Mouse (Mus musculus) megakaryocyte, adult 5-6 weeks (primary cell): ENCODE measurements around the gene Vamp4. TPM values are rescaled to one million over a fixed set of nuclear protein-coding genes. Genes with fewer than 3 reads are reported as not detected.

ENCODE experiments used
- ATAC-seq: 2 replicates; pipeline ENCODE4 v1.8.0; 2016; ENCODE audit warnings: mild to moderate bottlenecking, inconsistent platforms; ENCODE audit not compliant: poor library complexity, severe bottlenecking
- total RNA-seq, 2 experiments: library from RNA; stranded (forward) in 1 of 2; stranded (reverse) in 1 of 2; fragments of 153-499, 151-499 nt in 1 of 2; fragments of 221-1000, 200-1000 nt in 1 of 2; gene quantifications; 2 replicates each; pipeline versions ENCODE4 v1.2.3 to v1.2.4; 2015 to 2017

The Vamp4 gene
- total RNA-seq (2015): 78.4 and 90.1 TPM in 2 replicates
- total RNA-seq (2017): 43.3 and 43.5 TPM in 2 replicates

DNA sequence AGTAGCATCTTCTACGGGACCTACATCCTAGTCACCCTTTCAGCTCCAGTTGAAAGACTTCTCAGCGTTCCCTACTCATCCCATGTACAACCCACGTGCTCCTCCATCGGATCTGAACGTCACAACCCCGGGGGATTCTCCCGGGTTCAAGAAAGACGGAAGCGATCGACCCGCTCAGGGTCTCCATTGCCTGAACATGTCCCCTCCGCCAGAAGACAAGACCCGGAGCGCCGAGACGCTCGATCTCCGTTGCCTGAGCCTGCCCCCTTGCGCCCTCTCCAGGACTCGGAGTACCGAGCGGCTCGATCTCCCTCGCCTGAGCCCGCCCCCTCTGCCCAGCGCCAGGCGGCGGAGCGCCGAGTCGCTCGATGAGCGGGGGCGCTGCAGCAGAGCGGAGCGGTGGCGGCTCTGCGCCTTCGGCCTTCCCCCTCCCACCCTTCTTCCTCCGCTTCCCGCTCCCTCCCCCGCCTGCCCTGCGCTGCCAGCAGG lies at the start of gene Vamp4:
TSS of gene Vamp4 (plus strand) at position 256 of the 489 bp plus-strand sequence.
- peak; percentile 75 for ATAC-seq

DNA sequence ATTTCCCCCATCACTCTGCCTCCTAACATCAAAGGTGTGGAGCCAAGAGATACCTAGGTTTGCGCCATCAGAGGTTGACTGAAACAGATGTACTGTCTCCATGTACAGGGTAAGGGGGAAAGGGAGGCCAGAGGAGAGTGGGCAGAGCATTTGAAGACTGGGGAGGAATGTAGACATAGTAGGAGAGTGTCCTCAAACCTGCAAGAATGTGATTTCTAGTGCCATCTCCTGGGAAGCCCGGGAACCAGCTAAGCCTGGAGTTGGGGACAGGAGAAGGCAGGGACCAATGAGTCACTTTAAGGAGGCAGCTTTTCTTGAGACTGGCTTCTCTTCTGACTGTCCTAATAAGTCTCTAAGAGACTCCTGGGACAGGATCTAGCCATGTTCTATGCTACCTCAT lies 40.7 kb upstream of the Vamp4 start:
- no peak for ATAC-seq

DNA sequence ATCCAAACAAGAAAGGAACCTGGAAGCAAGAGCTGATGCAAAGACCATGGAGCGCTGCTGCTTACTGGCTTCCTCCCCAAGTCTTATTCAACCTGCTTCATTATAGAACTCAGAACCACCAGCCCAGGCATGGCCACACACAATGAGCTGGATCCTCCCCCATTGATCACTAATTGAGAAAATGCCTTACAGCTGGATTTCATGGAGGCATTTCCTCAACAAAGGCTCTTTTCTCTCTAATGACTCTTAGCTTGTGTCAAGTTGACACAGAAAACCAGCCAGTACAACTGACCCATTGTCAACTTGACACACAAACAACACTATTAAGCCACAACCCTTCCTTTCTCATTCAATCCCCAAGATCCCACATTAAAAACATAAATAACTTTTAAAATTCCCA lies 39.6 kb upstream of the Vamp4 start:
- ATAC-seq: no peak

DNA sequence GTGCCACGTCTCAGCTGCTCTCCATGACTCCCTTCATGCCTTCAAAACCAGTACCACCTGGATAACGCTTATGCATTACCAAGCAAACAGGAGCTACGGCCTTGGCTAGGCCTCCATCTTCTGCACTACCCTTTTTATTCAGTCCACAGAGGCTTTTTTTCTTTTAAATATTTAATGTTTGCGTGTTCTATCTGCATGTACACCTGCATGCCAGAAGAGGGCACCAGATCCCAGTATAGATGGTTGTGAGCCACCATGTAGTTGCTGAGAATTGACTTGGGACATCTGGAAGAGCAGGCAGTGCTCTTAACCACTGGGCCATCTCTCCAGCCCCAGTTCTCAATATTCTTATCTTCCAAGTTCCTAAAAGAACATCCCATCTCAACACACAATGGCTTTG lies 38.7 kb upstream of the Vamp4 start:
- no peak for ATAC-seq

DNA sequence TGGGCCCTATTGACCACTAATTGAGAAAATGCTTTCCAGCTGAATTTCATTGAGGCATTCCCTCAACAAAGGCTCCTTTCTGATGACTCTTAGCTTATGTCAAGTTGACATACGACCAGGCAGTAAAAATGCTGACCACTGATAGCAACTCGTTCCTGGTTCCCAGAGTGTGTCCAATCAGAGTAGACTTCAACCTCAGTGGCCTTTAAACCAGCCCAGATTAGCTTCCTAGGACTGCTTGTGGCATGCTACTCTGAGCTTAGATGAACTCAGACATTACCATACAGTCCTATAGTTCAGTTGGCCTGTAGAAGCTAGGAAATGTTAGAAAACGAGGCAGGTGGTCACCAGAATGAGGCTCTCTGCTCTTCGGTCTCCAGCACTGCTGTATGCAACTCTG lies 38.0 kb upstream of the Vamp4 start:
- ATAC-seq: no peak

DNA sequence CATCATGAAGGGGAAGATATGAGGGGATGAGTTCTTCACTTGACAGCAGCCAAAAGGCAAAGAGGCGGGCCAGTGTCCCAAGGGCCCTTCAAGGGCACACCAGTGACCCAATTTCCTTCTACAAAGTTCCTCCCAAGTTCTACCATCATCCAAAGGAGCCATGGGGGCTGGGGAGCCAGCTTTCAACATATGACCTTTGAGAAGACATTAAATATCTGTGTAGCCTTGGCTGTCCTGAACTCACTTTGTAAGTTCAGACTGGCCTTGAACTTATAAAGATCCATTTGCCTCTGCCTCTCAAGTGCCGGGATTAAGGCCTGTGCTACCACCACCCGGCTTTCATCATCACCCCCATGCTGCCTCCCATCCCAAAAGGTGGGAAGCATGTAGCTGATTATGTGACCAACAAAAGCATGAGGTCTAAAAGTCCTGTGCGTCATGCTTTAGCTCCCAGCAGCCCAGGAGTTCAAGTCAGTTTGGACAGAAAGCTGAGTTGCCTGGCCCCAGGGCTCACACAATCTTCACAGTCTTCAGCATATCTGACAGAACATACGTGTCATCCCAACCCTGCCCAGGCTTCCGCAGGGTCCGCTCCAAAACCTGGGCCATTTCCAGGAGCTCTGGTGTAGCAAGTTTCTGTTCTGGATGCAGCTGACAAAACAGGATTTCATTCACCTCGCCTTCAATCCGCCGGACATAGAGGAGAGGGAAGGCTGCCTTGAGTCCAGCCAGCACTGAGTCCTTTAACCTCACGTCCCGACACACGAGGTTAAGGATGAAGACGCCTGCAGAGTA lies 36.4 kb upstream of the Vamp4 start:
- no peak for ATAC-seq

DNA sequence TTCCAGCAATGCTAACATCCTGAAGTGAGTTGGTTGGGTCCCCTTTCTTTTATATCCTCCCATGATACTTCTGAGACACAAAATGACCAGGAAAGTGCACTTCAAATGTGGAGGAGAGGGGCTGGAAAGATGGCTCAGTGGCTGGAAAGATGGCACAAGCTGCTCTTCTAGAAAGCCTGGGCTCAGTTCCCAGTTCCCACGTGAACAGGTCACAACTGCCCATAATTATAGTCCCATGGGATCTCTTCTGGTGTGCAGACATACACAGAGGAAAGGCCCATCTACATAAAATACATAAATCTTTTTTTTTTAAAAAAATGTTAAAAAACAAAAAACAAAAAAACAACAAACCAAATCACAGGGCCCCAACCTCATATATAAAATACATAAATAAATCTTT lies 27.1 kb upstream of the Vamp4 start:
- ATAC-seq: no peak

DNA sequence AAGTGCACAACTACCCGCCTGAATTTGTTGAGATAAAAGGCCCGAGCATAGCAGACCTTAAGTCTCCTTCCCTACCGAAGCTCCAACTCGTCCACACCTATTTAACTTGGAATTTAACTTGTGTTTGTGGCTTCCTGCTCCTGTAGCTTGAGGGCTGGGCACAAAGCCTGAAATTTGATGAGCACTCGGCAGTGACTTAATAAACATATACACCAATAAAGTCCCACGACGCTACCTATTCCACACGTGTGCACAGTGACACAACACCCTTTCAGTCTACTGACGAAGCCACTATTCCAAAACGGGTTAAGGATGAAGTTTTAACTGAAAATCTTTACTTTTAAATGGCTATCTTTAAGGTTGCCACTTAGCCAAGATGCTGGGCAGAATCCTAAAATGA lies 22.7 kb upstream of the Vamp4 start:
- no peak for ATAC-seq

DNA sequence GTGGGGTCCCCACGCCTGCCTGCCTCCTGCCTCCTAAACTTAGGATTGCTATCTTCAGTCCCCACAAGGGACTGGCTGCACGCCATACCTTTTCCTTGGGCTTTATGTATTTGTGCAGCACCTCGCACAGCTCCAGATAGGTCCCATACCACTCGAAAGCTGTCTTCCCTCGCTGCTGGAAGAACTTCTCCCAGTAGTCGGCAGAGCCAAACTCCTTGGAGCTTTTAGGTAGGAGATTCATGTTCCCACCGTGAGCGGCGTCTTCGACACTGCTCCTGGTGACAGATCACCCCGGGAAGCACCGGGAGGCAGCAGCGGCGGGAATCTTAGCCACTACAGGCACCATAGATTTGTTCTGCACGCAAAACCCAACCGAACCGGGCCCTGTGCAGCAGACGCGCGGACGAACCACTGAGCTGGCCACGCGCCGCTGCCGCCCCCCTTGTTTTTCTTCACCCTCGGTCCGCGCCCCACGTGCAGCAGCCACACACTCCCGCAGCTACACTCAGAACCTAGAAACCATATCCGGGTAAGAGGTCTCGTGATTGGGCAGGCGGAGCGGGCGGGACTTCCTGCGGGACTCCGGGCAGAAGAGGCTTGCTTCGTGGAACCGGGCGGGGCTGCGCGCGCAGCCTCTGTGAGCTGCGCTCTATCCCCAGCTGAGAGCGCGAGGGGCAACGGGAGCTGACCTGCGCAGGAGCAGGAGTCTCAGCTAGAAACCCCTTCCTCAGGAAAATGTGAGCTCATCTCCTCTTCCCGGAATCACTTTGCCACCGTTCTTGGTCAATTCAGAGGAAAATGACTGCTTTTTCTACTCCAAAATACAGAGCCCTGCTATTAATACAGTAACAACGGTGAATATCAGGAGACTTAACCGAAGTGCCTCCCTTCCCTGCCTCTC lies 22.0 kb upstream of the Vamp4 start, which contains the start of gene Mettl13:
TSS of gene Mettl13 (minus strand) at position 536 of the 901 bp plus-strand sequence.
- peak; percentile 94 for ATAC-seq

DNA sequence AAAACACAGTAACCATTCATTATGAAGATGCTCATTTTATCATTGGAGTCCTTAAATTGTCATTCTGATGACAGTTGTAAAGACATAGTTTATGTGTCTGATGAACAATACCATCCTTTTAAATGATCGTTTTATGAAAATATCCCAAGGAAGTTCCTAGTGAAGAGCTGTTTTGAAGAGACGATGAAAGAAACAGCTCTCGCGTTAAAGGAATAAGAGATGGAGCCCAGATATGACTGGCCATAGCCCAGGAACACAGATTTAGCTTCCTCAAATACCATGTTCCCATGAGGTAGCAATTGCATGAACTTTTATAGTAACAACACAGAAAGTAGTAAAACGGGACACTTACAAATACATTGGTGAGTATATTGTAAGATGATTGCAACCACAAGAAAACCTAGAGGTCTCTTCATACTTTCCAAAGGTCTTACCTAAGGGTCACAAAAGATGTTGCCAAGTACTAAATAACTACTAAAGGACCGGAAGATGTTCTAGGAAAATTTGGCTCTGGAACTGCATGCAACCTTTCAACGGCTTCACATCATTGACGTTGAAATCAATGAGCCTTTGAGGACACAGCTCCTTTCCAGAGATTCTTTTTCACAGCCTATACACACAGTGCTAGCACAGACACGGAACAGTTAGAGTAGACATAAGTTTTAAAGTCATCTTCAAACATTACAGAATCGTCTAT lies 21.2 kb upstream of the Vamp4 start:
- no peak for ATAC-seq

DNA sequence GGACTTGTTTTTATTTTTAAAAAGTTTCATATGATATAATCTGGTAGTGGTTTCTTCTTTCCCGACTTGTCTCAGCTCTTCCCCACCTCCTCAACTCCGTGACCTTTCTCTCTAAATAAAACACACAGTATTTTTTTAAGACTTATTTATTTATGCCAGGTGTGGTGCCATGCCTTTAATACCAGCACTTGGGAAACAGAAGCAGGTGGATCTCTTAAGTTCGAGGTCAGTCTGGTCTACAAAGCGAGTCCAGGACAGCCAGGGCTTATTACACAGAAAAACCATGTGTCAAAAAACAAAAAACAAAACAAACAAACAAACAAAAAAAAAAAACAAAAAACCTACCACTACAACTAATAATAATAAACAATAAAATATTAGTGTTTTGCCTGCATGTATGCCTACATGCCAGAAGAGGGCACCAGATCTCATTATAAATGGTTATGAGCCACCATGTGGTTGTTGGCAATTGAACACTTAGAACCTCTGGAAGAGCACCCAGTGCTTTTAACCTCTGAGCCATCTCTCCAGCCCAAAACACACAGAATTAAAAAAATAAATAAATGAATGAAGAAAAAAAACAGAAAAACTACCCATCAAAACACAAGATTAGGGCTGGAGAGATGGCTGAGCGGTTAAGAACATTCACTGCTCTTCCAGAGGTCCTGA lies 20.6 kb upstream of the Vamp4 start:
- 0 out of 2 replicates have a peak, but pooled peaks have one; percentile 11 for ATAC-seq

DNA sequence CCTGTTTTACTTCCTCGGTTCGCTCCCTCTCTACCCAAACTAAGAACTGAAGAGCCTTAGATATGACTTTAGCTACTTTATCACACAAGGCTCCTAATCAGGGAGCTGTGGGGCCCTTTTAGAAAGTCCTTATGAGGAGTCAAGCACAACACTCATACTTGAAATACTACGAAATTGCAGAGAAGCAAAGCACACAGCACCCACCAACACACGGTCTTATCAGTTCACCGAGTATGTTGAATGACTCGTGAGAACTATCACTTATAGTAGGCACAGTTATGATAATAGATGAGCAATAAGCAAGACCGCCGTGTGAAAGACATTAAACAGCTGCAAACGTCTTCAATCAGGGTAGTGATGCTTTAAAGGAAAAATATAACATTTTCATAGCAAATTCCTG lies 17.4 kb upstream of the Vamp4 start:
- ATAC-seq: no peak

DNA sequence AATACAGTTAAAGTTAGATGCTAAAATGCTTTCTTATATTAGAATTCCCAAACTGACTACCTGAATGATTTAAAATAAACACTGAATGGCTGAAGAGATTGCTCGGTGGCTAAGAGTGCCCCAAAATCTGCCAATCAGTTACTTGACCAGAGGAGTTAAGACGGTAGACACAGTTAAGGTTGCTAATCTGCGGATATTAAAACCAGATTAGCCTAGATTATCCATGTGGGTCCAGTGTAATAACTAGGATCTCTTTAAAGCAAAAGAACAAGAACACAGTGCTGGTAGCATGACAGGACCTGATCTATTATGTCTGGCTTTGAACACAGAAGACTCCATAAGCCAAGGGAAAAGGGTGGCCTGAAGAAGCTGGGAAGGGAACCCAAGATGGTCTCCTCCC lies 16.1 kb upstream of the Vamp4 start:
- no peak for ATAC-seq

DNA sequence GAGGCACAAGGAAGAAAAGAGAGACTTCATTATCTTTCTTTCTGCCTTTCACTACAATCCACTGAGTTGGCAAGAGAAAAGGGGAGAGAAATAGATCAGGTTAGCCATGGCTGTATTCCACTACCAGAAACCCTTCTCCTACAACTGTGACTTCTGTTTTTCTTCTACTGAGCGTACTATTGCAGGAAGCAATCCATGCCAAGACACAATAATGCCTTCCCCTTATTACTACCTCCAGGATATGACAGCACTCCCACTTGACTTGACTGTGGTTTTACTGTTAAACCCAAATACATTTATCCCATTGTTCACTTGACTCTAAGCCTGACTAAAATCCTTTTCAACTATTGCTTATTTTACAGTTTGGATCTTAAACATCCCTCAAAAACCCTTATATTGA lies 7.1 kb upstream of the Vamp4 start:
- ATAC-seq: peak; percentile 41

DNA sequence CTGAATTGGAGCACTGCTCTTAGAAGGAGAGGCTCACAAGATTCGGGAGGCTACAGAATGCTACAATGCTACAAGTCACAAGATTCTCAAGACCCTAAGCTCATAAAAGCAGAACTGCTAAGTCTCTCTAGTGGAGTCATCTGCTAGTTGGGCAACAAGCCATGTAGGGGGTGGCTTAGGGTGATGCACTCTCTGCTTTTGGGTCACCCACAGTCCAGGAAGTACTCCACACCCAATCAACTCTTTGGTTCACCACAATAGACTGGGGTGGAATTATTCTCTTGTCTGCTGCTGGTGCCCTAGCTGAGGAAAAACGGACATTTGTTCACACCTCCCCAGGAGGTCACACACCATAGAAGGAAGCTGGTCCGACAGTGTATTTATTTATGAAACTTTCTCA lies 5.3 kb upstream of the Vamp4 start:
- peak; percentile 90 for ATAC-seq

DNA sequence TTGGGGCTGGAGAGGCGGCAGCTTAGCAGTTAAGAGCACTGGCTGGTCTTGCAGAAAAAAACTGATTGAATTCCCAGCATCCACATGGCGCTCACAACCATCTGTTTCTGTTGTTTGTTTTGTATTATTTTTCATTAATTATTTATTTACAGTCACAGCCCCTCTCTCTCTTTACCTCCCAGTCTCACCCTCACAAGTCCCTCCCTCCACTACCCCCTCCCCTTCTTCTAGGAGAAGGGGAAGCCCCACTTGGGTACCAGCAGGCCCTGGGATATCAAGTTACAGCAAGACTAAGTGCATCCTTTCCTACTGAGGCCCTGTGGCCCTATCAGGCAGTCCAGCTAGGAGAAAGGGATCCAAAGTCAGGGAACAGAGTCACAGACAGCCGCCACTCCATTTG lies 3.0 kb upstream of the Vamp4 start:
- no peak for ATAC-seq

DNA sequence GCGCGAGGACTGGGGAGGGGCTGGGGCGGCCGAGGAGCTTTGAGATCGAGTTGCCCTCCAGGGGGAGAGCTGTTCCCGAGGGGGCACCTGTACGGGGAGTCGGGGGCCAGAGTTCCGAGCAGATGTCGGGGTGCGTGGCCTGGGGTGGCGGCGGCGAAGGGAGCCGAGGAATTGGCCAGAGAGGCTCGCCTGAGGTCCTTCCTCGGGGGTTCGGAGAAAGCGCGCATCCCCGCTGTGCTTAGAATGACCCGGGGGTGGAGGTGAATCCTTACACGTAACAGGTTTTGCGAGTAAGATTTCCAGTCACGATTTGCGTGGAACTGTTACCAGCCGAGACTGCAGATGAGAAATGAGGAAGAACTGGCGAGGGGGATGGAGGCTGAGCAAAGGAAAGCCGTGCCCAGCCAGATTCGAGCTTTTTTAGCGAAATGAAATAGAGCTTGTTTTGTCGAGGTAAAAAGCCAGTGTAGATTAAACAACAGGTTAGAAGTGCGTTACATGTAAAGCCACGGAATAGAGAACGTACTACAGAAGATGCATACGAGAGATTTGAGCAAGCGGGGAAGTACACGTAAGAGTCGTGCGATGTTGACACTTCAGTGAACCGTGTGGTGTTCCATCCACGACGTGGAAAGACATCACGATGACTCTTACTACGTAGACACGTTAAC lies 751 bp downstream of the Vamp4 start:
- peak; percentile 60 for ATAC-seq

DNA sequence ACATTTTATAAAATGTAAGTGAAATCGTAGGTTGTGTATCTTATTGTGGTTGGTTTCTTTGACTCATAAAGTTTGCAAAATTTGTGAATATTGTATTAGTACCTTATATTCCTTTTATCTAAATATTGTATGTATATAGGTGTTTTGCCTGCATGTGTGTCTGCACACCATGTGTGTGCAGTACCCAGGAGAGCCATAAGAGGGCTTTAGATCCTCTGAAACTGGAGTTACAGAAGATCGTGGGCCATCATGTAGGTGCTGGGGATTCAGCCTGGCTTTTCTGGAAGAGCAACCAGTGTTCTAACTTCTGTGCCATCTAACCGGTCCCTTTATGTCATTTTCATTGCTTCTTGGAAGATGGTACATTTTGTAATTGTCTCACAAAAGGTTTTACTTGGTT lies 4.8 kb downstream of the Vamp4 start:
- no peak for ATAC-seq

DNA sequence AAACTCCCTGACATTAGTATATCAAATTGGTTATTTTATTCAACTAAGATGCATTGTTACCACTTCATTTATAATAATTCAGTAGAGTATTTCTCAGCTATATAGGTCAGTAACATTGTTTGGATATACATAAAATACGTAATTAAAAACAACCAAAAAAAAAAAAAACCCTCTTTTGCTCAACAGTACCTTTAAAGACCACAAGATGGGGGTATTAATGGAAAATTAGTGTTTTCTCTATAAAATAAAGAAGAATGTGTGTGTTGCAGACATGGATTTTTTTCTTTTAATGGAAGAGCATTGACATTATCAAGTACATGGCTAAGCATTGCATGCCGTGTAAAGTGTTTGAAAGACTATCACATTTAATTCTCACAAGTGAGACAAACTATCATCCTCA lies 12.6 kb downstream of the Vamp4 start:
- ATAC-seq: no peak

DNA sequence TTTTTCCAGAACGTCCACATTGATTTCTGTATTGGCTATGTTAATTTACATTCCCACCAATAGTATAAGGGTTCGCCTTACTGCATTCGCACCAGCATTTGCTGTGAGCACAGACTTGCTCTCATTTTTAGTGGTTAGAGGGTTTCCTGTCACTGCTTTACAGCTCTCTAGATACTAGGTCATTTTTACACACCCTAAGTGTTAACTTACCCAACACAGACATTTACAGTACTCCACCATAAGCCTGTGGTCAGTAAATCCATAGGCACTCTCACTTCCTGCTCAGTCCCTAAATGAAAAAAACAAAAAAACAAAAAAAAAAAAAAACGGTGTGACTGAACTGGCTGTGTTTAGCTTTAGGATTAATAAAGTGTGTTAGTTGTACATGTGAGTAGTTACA lies 16.0 kb downstream of the Vamp4 start:
- peak; percentile 54 for ATAC-seq
